Mouse (Mus musculus): ENCODE measurements around the gene Mier1. TPM values are rescaled to one million over a fixed set of nuclear protein-coding genes. Genes with fewer than 3 reads are reported as not detected.

The Mier1 gene
- total and polyA plus RNA-seq, 2 experiments from 2014 or later = 32.6 to 43.6 TPM

GRCm38 (mm10) chr4:103095921-103096320 lies 18.3 kb upstream of the Mier1 start:
- TF ChIP-seq CTCF (IDR thresholded peaks at IDR 0.05; ENCODE audit: low read depth) = no peak
- no peak for ATAC-seq

GRCm38 (mm10) chr4:103098532-103098931 lies 15.7 kb upstream of the Mier1 start:
- no peaks in the 10 kb centered on the region for H3K9me3 ChIP-seq (ENCODE audit: low read length)
- ATAC-seq (no peak), DNase-seq (no peak)
- H3K27ac ChIP-seq (ENCODE audit: low read depth, low read length) = no peak overlapping the region
- no peaks in the 10 kb centered on the region for H3K36me3 ChIP-seq (ENCODE audit: insufficient read depth)
- 92% methylated on average over 5 of the region's 5 CpGs for WGBS
- no peak for TF ChIP-seq CTCF (IDR thresholded peaks at IDR 0.05; ENCODE audit: low read depth)
- H3K4me3 ChIP-seq (ENCODE audit: low read depth, low read length) = no peak overlapping the region
- no peaks in the 10 kb centered on the region for H3K27me3 ChIP-seq (ENCODE audit: insufficient read depth, low read length)
- no peak overlapping the region for H3K9ac ChIP-seq
- H3K4me2 ChIP-seq (ENCODE audit: low read depth) = no peak overlapping the region
- no peaks in the 10 kb centered on the region for H3K4me1 ChIP-seq (ENCODE audit: insufficient read depth)

More at GRCm38 (mm10) chr4:103095921-103096320, 18.3 kb upstream of the Mier1 start:
- Histone ChIP-seq H3K27me3 (ENCODE audit: insufficient read depth, low read length) (no peaks in the 10 kb centered on the region), H3K27ac (ENCODE audit: low read depth, low read length) (no peak overlapping the region), H3K36me3 (ENCODE audit: insufficient read depth) (no peaks in the 10 kb centered on the region), H3K4me1 (ENCODE audit: insufficient read depth) (no peaks in the 10 kb centered on the region), H3K4me3 (ENCODE audit: low read depth, low read length) (no peak overlapping the region), H3K4me2 (ENCODE audit: low read depth) (no peak overlapping the region), H3K9ac (no peak overlapping the region), H3K9me3 (ENCODE audit: low read length) (no peaks in the 10 kb centered on the region)
- DNase-seq = no peak
- WGBS = 91% methylated on average over 8 of the region's 8 CpGs

GRCm38 (mm10) chr4:103112651-103113050 lies 1.5 kb upstream of the Mier1 start:
- 20% methylated on average over 7 of the region's 7 CpGs for WGBS
- Histone ChIP-seq H3K36me3 (ENCODE audit: insufficient read depth) (no peaks in the 10 kb centered on the region), H3K27me3 (ENCODE audit: insufficient read depth, low read length) (no peaks in the 10 kb centered on the region), H3K9ac (no peak overlapping the region), H3K4me3 (ENCODE audit: low read depth, low read length) (no peak overlapping the region), H3K4me1 (ENCODE audit: insufficient read depth) (peaks cover 19% of the 10 kb centered on the region), H3K27ac (ENCODE audit: low read depth, low read length) (no peak overlapping the region), H3K9me3 (ENCODE audit: low read length) (no peaks in the 10 kb centered on the region), H3K4me2 (ENCODE audit: low read depth) (peak overlapping the region; percentile 68)
- DNase-seq (no peak), ATAC-seq (no peak)
- TF ChIP-seq CTCF (IDR thresholded peaks at IDR 0.05; ENCODE audit: low read depth) = no peak

- no peak for ATAC-seq
- H3K36me3 ChIP-seq (ENCODE audit: insufficient read depth) = no peaks in the 10 kb centered on the region
- WGBS = 7% methylated on average over 11 of the region's 11 CpGs
Measured at GRCm38 (mm10) chr4:103113402-103113801, 788 bp upstream of the Mier1 start.

GRCm38 (mm10) chr4:103118888-103119228 lies 4.7 kb downstream of the Mier1 start:
- Histone ChIP-seq H3K4me1 (ENCODE audit: insufficient read depth) (peaks cover 13% of the 10 kb centered on the region), H3K36me3 (ENCODE audit: insufficient read depth) (no peaks in the 10 kb centered on the region), H3K27ac (ENCODE audit: low read depth, low read length) (no peak overlapping the region; the same call in 1 of the 2 replicates), H3K4me3 (ENCODE audit: low read depth, low read length) (peak overlapping the region; percentile 84), H3K4me2 (ENCODE audit: low read depth) (peak overlapping the region; percentile 89), H3K9me3 (ENCODE audit: low read length) (no peaks in the 10 kb centered on the region), H3K27me3 (ENCODE audit: insufficient read depth, low read length) (no peaks in the 10 kb centered on the region), H3K9ac (peak overlapping the region; percentile 72)
- ATAC-seq (no peak), DNase-seq (no peak)
- TF ChIP-seq CTCF (IDR thresholded peaks at IDR 0.05; ENCODE audit: low read depth) = no peak
- WGBS = 1% methylated on average over 15 of the region's 15 CpGs

More at GRCm38 (mm10) chr4:103113402-103113801, 788 bp upstream of the Mier1 start:
- Histone ChIP-seq H3K9me3 (ENCODE audit: low read length) (no peaks in the 10 kb centered on the region), H3K9ac (peak overlapping the region; percentile 69), H3K4me2 (ENCODE audit: low read depth) (peak overlapping the region; percentile 68), H3K4me3 (ENCODE audit: low read depth, low read length) (peak overlapping the region; percentile 68), H3K27ac (ENCODE audit: low read depth, low read length) (peak overlapping the region; percentile 97), H3K27me3 (ENCODE audit: insufficient read depth, low read length) (no peaks in the 10 kb centered on the region), H3K4me1 (ENCODE audit: insufficient read depth) (peaks cover 19% of the 10 kb centered on the region)
- TF ChIP-seq CTCF (IDR thresholded peaks at IDR 0.05; ENCODE audit: low read depth) = no peak
- peak; percentile 3 for DNase-seq

GRCm38 (mm10) chr4:103119229-103120027 lies 5.2 kb downstream of the Mier1 start:
- H3K4me1 ChIP-seq (ENCODE audit: insufficient read depth) = peaks cover 13% of the 10 kb centered on the region
- DNase-seq (peak; percentile 81), ATAC-seq (peak; percentile 47)
- peak overlapping the region; percentile 89 for H3K4me2 ChIP-seq (ENCODE audit: low read depth)
- peak overlapping the region; percentile 79 for H3K27ac ChIP-seq (ENCODE audit: low read depth, low read length)
- H3K36me3 ChIP-seq (ENCODE audit: insufficient read depth) = no peaks in the 10 kb centered on the region
- no peaks in the 10 kb centered on the region for H3K27me3 ChIP-seq (ENCODE audit: insufficient read depth, low read length)
- H3K9ac ChIP-seq = peak overlapping the region; percentile 72
- peak overlapping the region; percentile 84 for H3K4me3 ChIP-seq (ENCODE audit: low read depth, low read length)
- WGBS = under 1% methylated on average over 104 of the region's 111 CpGs
- no peak; the same call in 1 of the 2 replicates for TF ChIP-seq CTCF (IDR thresholded peaks at IDR 0.05; ENCODE audit: low read depth)
- H3K9me3 ChIP-seq (ENCODE audit: low read length) = no peaks in the 10 kb centered on the region

- H3K36me3 ChIP-seq (ENCODE audit: insufficient read depth) = no peaks in the 10 kb centered on the region
- no peaks in the 10 kb centered on the region for H3K27me3 ChIP-seq (ENCODE audit: insufficient read depth, low read length)
- no peak for ATAC-seq
- peak overlapping the region; percentile 72 for H3K9ac ChIP-seq
- H3K4me2 ChIP-seq (ENCODE audit: low read depth) = peak overlapping the region; percentile 89
- 20% methylated on average over 4 of the region's 4 CpGs for WGBS
- H3K27ac ChIP-seq (ENCODE audit: low read depth, low read length) = no peak overlapping the region
- H3K9me3 ChIP-seq (ENCODE audit: low read length) = no peaks in the 10 kb centered on the region
- no peak for DNase-seq
- H3K4me3 ChIP-seq (ENCODE audit: low read depth, low read length) = peak overlapping the region; percentile 84
- H3K4me1 ChIP-seq (ENCODE audit: insufficient read depth) = peaks cover 13% of the 10 kb centered on the region
- TF ChIP-seq CTCF (IDR thresholded peaks at IDR 0.05; ENCODE audit: low read depth) = no peak
Measured at GRCm38 (mm10) chr4:103120028-103120384, 5.8 kb downstream of the Mier1 start.

Data from forebrain, postnatal 0 days (tissue).